Mouse (Mus musculus) heart, postnatal 0 days (tissue): ENCODE measurements around the gene Ctsh.

Experiments used
- CTCF ChIP-seq: IDR thresholded peaks from 2 replicates; pipeline ENCODE4 v1.5.1; 2016; ENCODE audit warnings: antibody characterized with exemption, control low read depth, low read depth
- EP300 ChIP-seq: IDR thresholded peaks from 2 replicates; pipeline ENCODE4 v1.6.1; 2016; ENCODE audit warnings: antibody characterized with exemption, low read depth

GRCm38 (mm10) chr9:90117234-90117633, 63.3 kb downstream of the Ctsh start:
- TF ChIP-seq CTCF (no peak), EP300 (no peak)
